Mouse (Mus musculus): ENCODE results near the gene Gm8374. TPM values are rescaled to one million over a fixed set of nuclear protein-coding genes. Genes with fewer than 3 reads are reported as not detected.
"Not testable (repeated sequence)": the region's sequence is repeated elsewhere in the genome, so short reads cannot be mapped to it uniquely, and the experiment has no call there.

Gm8374 gene
- not detected in 2 replicates for polyA plus RNA-seq (2014; fragmentation: Nextera tagmentation; extraction: Ambion mirVana)

GRCm38 (mm10) chr14:7365034-7365433, at the start of gene Gm8374:
Gene Gm8374, minus strand, starts transcription at chr14:7365134.
- not testable (repeated sequence) for H3K36me3 ChIP-seq (ENCODE audit: control insufficient read depth, insufficient read depth, low read length); H3K27me3 ChIP-seq (ENCODE audit: control insufficient read depth, insufficient read depth, low read length); H3K4me3 ChIP-seq (ENCODE audit: low read depth, low read length); H3K4me1 ChIP-seq (ENCODE audit: control insufficient read depth, insufficient read depth, low read length); H3K9ac ChIP-seq (ENCODE audit: low read depth, low read length); H3K27ac ChIP-seq (ENCODE audit: low read depth, low read length); H3K9me3 ChIP-seq (replicated peaks; ENCODE audit: control insufficient read depth, low read length); H3K4me2 ChIP-seq; ATAC-seq (replicated peaks; ENCODE audit: insufficient number of reproducible peaks, low FRiP score, low TSS enrichment)
- WGBS (ENCODE audit: insufficient replicate concordance) = 70% methylated on average over 3 of the region's 3 CpGs

- not testable (repeated sequence) for ATAC-seq (replicated peaks; ENCODE audit: insufficient number of reproducible peaks, low FRiP score, low TSS enrichment); H3K4me1 ChIP-seq (ENCODE audit: control insufficient read depth, insufficient read depth, low read length)
- no CpG with 5 or more reads among the region's 1 CpGs for WGBS (ENCODE audit: insufficient replicate concordance)
Observed at GRCm38 (mm10) chr14:7332295-7332694, 32.6 kb downstream of the Gm8374 start, which contains the start of gene Gm5797. Gene Gm5797, minus strand, starts transcription at chr14:7332395.

GRCm38 (mm10) chr14:7315093-7315492, 49.8 kb downstream of the Gm8374 start:
- Histone ChIP-seq H3K9ac (ENCODE audit: low read depth, low read length) (peak overlapping the region; percentile 60; the same call in 1 of the 2 replicates), H3K4me3 (ENCODE audit: low read depth, low read length) (peak overlapping the region; percentile 51), H3K4me2 (peak overlapping the region; percentile 66)
- 2% methylated on average over 10 of the region's 19 CpGs for WGBS (ENCODE audit: insufficient replicate concordance)
- not testable (repeated sequence) for H3K27ac ChIP-seq (ENCODE audit: low read depth, low read length); H3K27me3 ChIP-seq (ENCODE audit: control insufficient read depth, insufficient read depth, low read length); H3K9me3 ChIP-seq (replicated peaks; ENCODE audit: control insufficient read depth, low read length); H3K36me3 ChIP-seq (ENCODE audit: control insufficient read depth, insufficient read depth, low read length); H3K4me1 ChIP-seq (ENCODE audit: control insufficient read depth, insufficient read depth, low read length); ATAC-seq (replicated peaks; ENCODE audit: insufficient number of reproducible peaks, low FRiP score, low TSS enrichment)

More at GRCm38 (mm10) chr14:7332295-7332694, 32.6 kb downstream of the Gm8374 start, which contains the start of gene Gm5797:
- not testable (repeated sequence) for H3K9me3 ChIP-seq (replicated peaks; ENCODE audit: control insufficient read depth, low read length); H3K36me3 ChIP-seq (ENCODE audit: control insufficient read depth, insufficient read depth, low read length); H3K27ac ChIP-seq (ENCODE audit: low read depth, low read length); H3K4me3 ChIP-seq (ENCODE audit: low read depth, low read length); H3K9ac ChIP-seq (ENCODE audit: low read depth, low read length); H3K27me3 ChIP-seq (ENCODE audit: control insufficient read depth, insufficient read depth, low read length); H3K4me2 ChIP-seq

- not testable (repeated sequence) for H3K27ac ChIP-seq (ENCODE audit: low read depth, low read length)
- WGBS (ENCODE audit: insufficient replicate concordance) = 0% methylated on average over 4 of the region's 35 CpGs
- peak within 1 kb of the TSS; percentile 60; the same call in 1 of the 2 replicates for H3K9ac ChIP-seq (ENCODE audit: low read depth, low read length)
Observed at GRCm38 (mm10) chr14:7314661-7315060, 50.3 kb downstream of the Gm8374 start, which contains the start of gene Gm3739. Gene Gm3739, minus strand, starts transcription at chr14:7315049.

More at GRCm38 (mm10) chr14:7314661-7315060, 50.3 kb downstream of the Gm8374 start, which contains the start of gene Gm3739:
- not testable (repeated sequence) for H3K36me3 ChIP-seq (ENCODE audit: control insufficient read depth, insufficient read depth, low read length); H3K27me3 ChIP-seq (ENCODE audit: control insufficient read depth, insufficient read depth, low read length); ATAC-seq (replicated peaks; ENCODE audit: insufficient number of reproducible peaks, low FRiP score, low TSS enrichment); H3K9me3 ChIP-seq (replicated peaks; ENCODE audit: control insufficient read depth, low read length); H3K4me1 ChIP-seq (ENCODE audit: control insufficient read depth, insufficient read depth, low read length)
- Histone ChIP-seq H3K4me3 (ENCODE audit: low read depth, low read length) (peak within 1 kb of the TSS; percentile 51), H3K4me2 (peak within 1 kb of the TSS; percentile 66)

Other genes with a start within 250 kb of the Gm8374 start
- gene Gm6676, start 239.7 kb downstream of the Gm8374 start, polyA plus RNA-seq (2014; fragmentation: Nextera tagmentation; extraction: Ambion mirVana) = not detected in 2 replicates
- gene Gm3512, start 190.6 kb downstream of the Gm8374 start, polyA plus RNA-seq (2014; fragmentation: Nextera tagmentation; extraction: Ambion mirVana) = 3.5 and 5.0 TPM in 2 replicates
- gene Gm16434, start 170.6 kb downstream of the Gm8374 start, polyA plus RNA-seq (2014; fragmentation: Nextera tagmentation; extraction: Ambion mirVana) = not detected in 2 replicates
- not detected in 2 replicates for gene Gm3727, start 100.4 kb downstream of the Gm8374 start, polyA plus RNA-seq (2014; fragmentation: Nextera tagmentation; extraction: Ambion mirVana)
- 2.9 and 3.6 TPM in 2 replicates for gene Gm3739, start 50.1 kb downstream of the Gm8374 start, polyA plus RNA-seq (2014; fragmentation: Nextera tagmentation; extraction: Ambion mirVana)
- gene Gm5797, start 32.7 kb downstream of the Gm8374 start, polyA plus RNA-seq (2014; fragmentation: Nextera tagmentation; extraction: Ambion mirVana) = not detected in 2 replicates
- gene Gm3755, start 85.8 kb upstream of the Gm8374 start, polyA plus RNA-seq (2014; fragmentation: Nextera tagmentation; extraction: Ambion mirVana) = not detected in 2 replicates
- 1.7 and 3.4 TPM in 2 replicates for gene Gm3752, start 118.6 kb upstream of the Gm8374 start, polyA plus RNA-seq (2014; fragmentation: Nextera tagmentation; extraction: Ambion mirVana)
- 1.2 TPM in 1 of 2 replicates, not detected in the other for gene Gm3558, start 203.4 kb upstream of the Gm8374 start, polyA plus RNA-seq (2014; fragmentation: Nextera tagmentation; extraction: Ambion mirVana)
- gene Gm10338, start 230.5 kb upstream of the Gm8374 start, polyA plus RNA-seq (2014; fragmentation: Nextera tagmentation; extraction: Ambion mirVana) = not detected in 2 replicates

Measured in heart, embryonic 11.5 days (tissue).